12 mouse cellular contexts compared by ENCODE assay signal in genomic region chr9:106457163-106457559, GRCm38 (mm10). TPM values are rescaled to one million over a fixed set of nuclear protein-coding genes. Genes with fewer than 3 reads are reported as not detected.
DNase-seq lines count a peak whose midpoint lies in the region; ATAC-seq and TF ChIP-seq lines count a peak whose summit lies in the region.
"Had no signal": no experiment of that assay in that cellular context is flagged by ENCODE, and none has a peak within 500 bp of the region (broad histone marks: within the 10 kb centered on the region; RNA-seq: fewer than 3 reads in every experiment).

No protein-coding gene starts in this region.

- no peak for DNase-seq in heart, adult 9 months (ENCODE audit: low spot score in 2 of 2)
- DNase-seq in brain, embryonic 14.5 days (ENCODE audit: low read depth), result peak; percentile 48
- DNase-seq in midbrain, embryonic 11.5 days (ENCODE audit: low spot score, missing footprints), result peak; percentile 95
- DNase-seq in urinary bladder, postnatal 25 days (ENCODE audit: low spot score), result no peak
- no peak for DNase-seq in liver
- no peak for DNase-seq in embryo, embryonic 11 days
- DNase-seq: adrenal gland, postnatal 10 days; kidney, postnatal 14 days; right cerebral cortex, postnatal 25 days had no signal

- peaks cover 64% of the 10 kb centered on the region for H3K4me1 ChIP-seq in heart, embryonic 13.5 days
- H3K4me1 ChIP-seq in forebrain, embryonic 15.5 days, result peaks cover 64% of the 10 kb centered on the region
- H3K4me1 ChIP-seq in midbrain, embryonic 11.5 days (ENCODE audit: control insufficient read depth, insufficient read depth, low read length), result peaks cover 63% of the 10 kb centered on the region

- no peaks in the 10 kb centered on the region for H3K27me3 ChIP-seq in heart, embryonic 13.5 days (replicated peaks)
- H3K27me3 ChIP-seq in forebrain, embryonic 15.5 days, result no peaks in the 10 kb centered on the region
- no peaks in the 10 kb centered on the region for H3K27me3 ChIP-seq in midbrain, embryonic 11.5 days (ENCODE audit: control insufficient read depth, insufficient read depth, low read length)

- TF ChIP-seq CTCF in brain, embryonic 14.5 days (IDR thresholded peaks at IDR 0.05; ENCODE audit: borderline replicate concordance, extremely low read depth, insufficient read depth, insufficient read length), result no peak

- WGBS in heart, embryonic 13.5 days, result 56% methylated on average over 9 of the region's 9 CpGs
- 38% methylated on average over 9 of the region's 9 CpGs for WGBS in forebrain, embryonic 15.5 days
- 40% methylated on average over 9 of the region's 9 CpGs for WGBS in midbrain, embryonic 11.5 days

- peaks cover 33% of the 10 kb centered on the region for H3K36me3 ChIP-seq in heart, embryonic 13.5 days
- peaks cover 20% of the 10 kb centered on the region for H3K36me3 ChIP-seq in forebrain, embryonic 15.5 days
- H3K36me3 ChIP-seq in midbrain, embryonic 11.5 days (ENCODE audit: control insufficient read depth, insufficient read depth, low read length), result peaks cover 13% of the 10 kb centered on the region

- H3K27ac ChIP-seq in heart, embryonic 13.5 days (replicated peaks), result peak overlapping the region; percentile 84
- peak overlapping the region; percentile 93 for H3K27ac ChIP-seq in forebrain, embryonic 15.5 days (replicated peaks)
- H3K27ac ChIP-seq in midbrain, embryonic 11.5 days (ENCODE audit: low read depth, low read length), result peak overlapping the region; percentile 97

- no peaks in the 10 kb centered on the region for H3K9me3 ChIP-seq in heart, embryonic 13.5 days
- H3K9me3 ChIP-seq in forebrain, embryonic 15.5 days, result no peaks in the 10 kb centered on the region
- no peaks in the 10 kb centered on the region for H3K9me3 ChIP-seq in midbrain, embryonic 11.5 days (ENCODE audit: control insufficient read depth, low read length)

- peak overlapping the region; percentile 95 for H3K4me2 ChIP-seq in heart, embryonic 13.5 days
- H3K4me2 ChIP-seq in forebrain, embryonic 15.5 days (replicated peaks), result peak overlapping the region; percentile 96
- peak overlapping the region; percentile 78 for H3K4me2 ChIP-seq in midbrain, embryonic 11.5 days

- no peak for ATAC-seq in heart, embryonic 13.5 days (ENCODE audit: extremely low read depth, insufficient number of reproducible peaks, low FRiP score, low TSS enrichment)
- no peak for ATAC-seq in forebrain, embryonic 15.5 days (replicated peaks)
- ATAC-seq in midbrain, embryonic 11.5 days (ENCODE audit: low FRiP score), result no peak
- ATAC-seq: lung, postnatal 0 days had no signal

- peak overlapping the region; percentile 68 for H3K4me3 ChIP-seq in heart, embryonic 13.5 days
- H3K4me3 ChIP-seq in forebrain, embryonic 15.5 days, result peak overlapping the region; percentile 77
- peak overlapping the region; percentile 88 for H3K4me3 ChIP-seq in midbrain, embryonic 11.5 days (ENCODE audit: low read depth, low read length)

- peak overlapping the region; percentile 88 for H3K9ac ChIP-seq in heart, embryonic 13.5 days
- H3K9ac ChIP-seq in forebrain, embryonic 15.5 days (replicated peaks), result peak overlapping the region; percentile 88; the same call in 1 of the 2 replicates
- H3K9ac ChIP-seq in midbrain, embryonic 11.5 days (ENCODE audit: low read length), result peak overlapping the region; percentile 97

- TF ChIP-seq POLR2A in brain, embryonic 14.5 days (IDR thresholded peaks at IDR 0.05; ENCODE audit: borderline replicate concordance, extremely low read depth, insufficient read depth, insufficient read length, poor library complexity, severe bottlenecking), result no peak

RNA-seq across cellular contexts. Expression of gene Pcbp4, which starts 4.1 kb away (rescaled TPM):
- polyA plus RNA-seq in heart, embryonic 13.5 days (2015; fragmentation: Nextera tagmentation; extraction: Ambion mirVana), result 82.0 and 85.0 TPM in 2 replicates
- polyA plus RNA-seq in brain, embryonic 14.5 days (2012; rRNA removed), result 607 and 743 TPM in 2 replicates
- polyA plus RNA-seq in forebrain, embryonic 15.5 days (2015; fragmentation: Nextera tagmentation; extraction: Ambion mirVana), result 251 and 266 TPM in 2 replicates
- 219 and 256 TPM in 2 replicates for polyA plus RNA-seq in midbrain, embryonic 11.5 days (2014; fragmentation: Nextera tagmentation; extraction: Ambion mirVana)

RNA-seq across cellular contexts. Expression of gene Gpr62, which starts 8.6 kb away (rescaled TPM):
- 0.19 and 0.31 TPM in 2 replicates for polyA plus RNA-seq in heart, embryonic 13.5 days (2015; fragmentation: Nextera tagmentation; extraction: Ambion mirVana)
- 0.35 and 0.52 TPM in 2 replicates for polyA plus RNA-seq in brain, embryonic 14.5 days (2012; rRNA removed)
- 0.64 and 0.75 TPM in 2 replicates for polyA plus RNA-seq in forebrain, embryonic 15.5 days (2015; fragmentation: Nextera tagmentation; extraction: Ambion mirVana)
- 0.12 and 0.23 TPM in 2 replicates for polyA plus RNA-seq in midbrain, embryonic 11.5 days (2014; fragmentation: Nextera tagmentation; extraction: Ambion mirVana)

RNA-seq across cellular contexts. Expression of gene Abhd14a, which starts 9.7 kb away (rescaled TPM):
- polyA plus RNA-seq in heart, embryonic 13.5 days (2015; fragmentation: Nextera tagmentation; extraction: Ambion mirVana), result 44.8 and 53.3 TPM in 2 replicates
- 59.1 and 68.9 TPM in 2 replicates for polyA plus RNA-seq in brain, embryonic 14.5 days (2012; rRNA removed)
- polyA plus RNA-seq in forebrain, embryonic 15.5 days (2015; fragmentation: Nextera tagmentation; extraction: Ambion mirVana), result 64.8 and 68.5 TPM in 2 replicates
- polyA plus RNA-seq in midbrain, embryonic 11.5 days (2014; fragmentation: Nextera tagmentation; extraction: Ambion mirVana), result 30.8 and 34.5 TPM in 2 replicates

RNA-seq across cellular contexts. Expression of gene Abhd14b, which starts 9.9 kb away (rescaled TPM):
- polyA plus RNA-seq in heart, embryonic 13.5 days (2015; fragmentation: Nextera tagmentation; extraction: Ambion mirVana), result 7.4 and 7.7 TPM in 2 replicates
- 12.8 and 20.4 TPM in 2 replicates for polyA plus RNA-seq in brain, embryonic 14.5 days (2012; rRNA removed)
- 5.6 and 6.9 TPM in 2 replicates for polyA plus RNA-seq in forebrain, embryonic 15.5 days (2015; fragmentation: Nextera tagmentation; extraction: Ambion mirVana)
- 3.9 and 4.5 TPM in 2 replicates for polyA plus RNA-seq in midbrain, embryonic 11.5 days (2014; fragmentation: Nextera tagmentation; extraction: Ambion mirVana)

RNA-seq across cellular contexts. Expression of gene Rrp9, which starts 18.6 kb away (rescaled TPM):
- polyA plus RNA-seq in heart, embryonic 13.5 days (2015; fragmentation: Nextera tagmentation; extraction: Ambion mirVana), result 29.2 and 29.7 TPM in 2 replicates
- polyA plus RNA-seq in brain, embryonic 14.5 days (2012; rRNA removed), result 44.6 and 59.6 TPM in 2 replicates
- 57.9 and 60.9 TPM in 2 replicates for polyA plus RNA-seq in forebrain, embryonic 15.5 days (2015; fragmentation: Nextera tagmentation; extraction: Ambion mirVana)
- polyA plus RNA-seq in midbrain, embryonic 11.5 days (2014; fragmentation: Nextera tagmentation; extraction: Ambion mirVana), result 38.2 and 44.4 TPM in 2 replicates

Comparison
In these comparisons a context has a peak if more than half of its experiments do, and no peak if none do; other contexts are left out.
1. DNase-seq: peak in brain, embryonic 14.5 days (single experiment) and midbrain, embryonic 11.5 days (single experiment); none in heart, adult 9 months (0 of 2), urinary bladder, postnatal 25 days (single experiment), liver (single experiment) and embryo, embryonic 11 days (single experiment).
2. Peak in every context shown above with its lines, with median percentiles within 50 percentile points of each other: H3K27ac ChIP-seq, H3K4me2 ChIP-seq, H3K4me3 ChIP-seq and H3K9ac ChIP-seq.